ENCODE assay signal across 15 mouse cellular contexts in the genomic region with DNA sequence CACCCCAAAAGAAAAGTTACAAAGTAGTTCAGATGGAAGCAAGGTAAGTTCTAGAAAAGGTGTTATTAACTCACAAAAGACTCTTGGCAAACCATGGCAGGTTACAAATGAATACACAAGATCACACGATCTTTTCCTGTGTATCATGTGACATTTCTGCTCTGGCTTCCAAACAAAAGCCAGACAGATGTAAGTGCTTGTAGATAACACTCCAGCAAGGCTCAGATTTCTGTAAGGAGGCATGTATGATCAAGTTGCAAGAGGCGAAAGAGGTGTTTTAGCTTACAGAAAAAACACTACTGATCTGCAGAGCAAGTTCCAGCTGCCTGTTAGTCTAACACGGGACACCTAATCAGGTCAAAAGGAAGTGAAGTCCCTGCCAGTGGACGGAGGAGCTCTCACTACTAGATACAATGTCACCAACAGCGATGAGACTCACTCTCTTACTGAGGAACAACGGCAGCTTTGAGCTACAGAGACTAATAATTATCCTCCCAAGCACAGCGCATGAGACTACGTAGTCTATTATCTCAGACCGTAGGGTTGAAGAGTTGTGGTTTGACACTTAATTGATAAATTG. TPM values are rescaled to one million over a fixed set of nuclear protein-coding genes. Genes with fewer than 3 reads are reported as not detected.
DNase-seq lines count a peak whose midpoint lies in the region; ATAC-seq and TF ChIP-seq lines count a peak whose summit lies in the region.
"Had no signal": no experiment of that assay in that cellular context is flagged by ENCODE, and none has a peak within 500 bp of the region (broad histone marks: within the 10 kb centered on the region; RNA-seq: fewer than 3 reads in every experiment).

No protein-coding gene starts in this region.

- no peak overlapping the region for H3K27ac ChIP-seq in heart, adult 2 months
- peak overlapping the region; percentile 45 for H3K27ac ChIP-seq in kidney, embryonic 16.5 days (ENCODE audit: low read length)
- H3K27ac ChIP-seq in embryonic facial prominence, embryonic 14.5 days (replicated peaks; ENCODE audit: low read depth, low read length), result peak overlapping the region; percentile 58
- peak overlapping the region; percentile 74 for H3K27ac ChIP-seq in stomach, embryonic 15.5 days
- no peak overlapping the region for H3K27ac ChIP-seq in hindbrain, embryonic 16.5 days (ENCODE audit: low read depth, low read length)
- H3K27ac ChIP-seq: forebrain, embryonic 10.5 days; midbrain, embryonic 13.5 days had no signal

- no peaks in the 10 kb centered on the region for H3K9me3 ChIP-seq in kidney, embryonic 16.5 days (ENCODE audit: low read length)
- H3K9me3 ChIP-seq in embryonic facial prominence, embryonic 14.5 days (ENCODE audit: control insufficient read depth, low read length), result no peaks in the 10 kb centered on the region
- no peaks in the 10 kb centered on the region for H3K9me3 ChIP-seq in stomach, embryonic 15.5 days
- no peaks in the 10 kb centered on the region for H3K9me3 ChIP-seq in hindbrain, embryonic 16.5 days (ENCODE audit: control insufficient read depth, low read length)
- H3K9me3 ChIP-seq: forebrain, embryonic 10.5 days; midbrain, embryonic 13.5 days had no signal

- intact Hi-C loops in heart, adult 2 months (cut with DNase I), result no loop called here

- no peaks in the 10 kb centered on the region for H3K36me3 ChIP-seq in heart, adult 2 months (ENCODE audit: control insufficient read depth, insufficient read depth, low read length)
- H3K36me3 ChIP-seq in kidney, embryonic 16.5 days (ENCODE audit: insufficient read depth, low read length), result no peaks in the 10 kb centered on the region
- H3K36me3 ChIP-seq in embryonic facial prominence, embryonic 14.5 days (ENCODE audit: control insufficient read depth, insufficient read depth, low read length), result no peaks in the 10 kb centered on the region
- H3K36me3 ChIP-seq in stomach, embryonic 15.5 days, result no peaks in the 10 kb centered on the region
- H3K36me3 ChIP-seq in hindbrain, embryonic 16.5 days (ENCODE audit: control insufficient read depth, insufficient read depth, low read length), result no peaks in the 10 kb centered on the region
- H3K36me3 ChIP-seq: forebrain, embryonic 10.5 days; midbrain, embryonic 13.5 days had no signal

- WGBS in heart, adult 2 months, result 14% methylated on average over 9 of the region's 9 CpGs
- 18% methylated on average over 9 of the region's 9 CpGs for WGBS in kidney, embryonic 16.5 days
- 16% methylated on average over 9 of the region's 9 CpGs for WGBS in embryonic facial prominence, embryonic 14.5 days
- 22% methylated on average over 9 of the region's 9 CpGs for WGBS in stomach, embryonic 15.5 days
- WGBS in hindbrain, embryonic 16.5 days, result 47% methylated on average over 9 of the region's 9 CpGs

- peak overlapping the region; percentile 15; the same call in 1 of the 2 replicates for H3K4me2 ChIP-seq in kidney, embryonic 16.5 days (replicated peaks; ENCODE audit: low read depth, low read length)
- H3K4me2 ChIP-seq in embryonic facial prominence, embryonic 14.5 days (ENCODE audit: low read depth, low read length), result no peak overlapping the region
- peak overlapping the region; percentile 23; the same call in 1 of the 2 replicates for H3K4me2 ChIP-seq in stomach, embryonic 15.5 days
- H3K4me2 ChIP-seq in hindbrain, embryonic 16.5 days (ENCODE audit: low read length), result no peak overlapping the region
- H3K4me2 ChIP-seq: midbrain, embryonic 13.5 days had no signal

- H3K4me3 ChIP-seq in heart, adult 2 months, result no peak overlapping the region
- no peak overlapping the region for H3K4me3 ChIP-seq in kidney, embryonic 16.5 days (ENCODE audit: low read length)
- no peak overlapping the region for H3K4me3 ChIP-seq in embryonic facial prominence, embryonic 14.5 days (ENCODE audit: low read depth, low read length)
- H3K4me3 ChIP-seq in stomach, embryonic 15.5 days (replicated peaks), result no peak overlapping the region
- H3K4me3 ChIP-seq in hindbrain, embryonic 16.5 days (ENCODE audit: low read length), result no peak overlapping the region
- H3K4me3 ChIP-seq: forebrain, embryonic 10.5 days; midbrain, embryonic 13.5 days had no signal

- H3K79me2 ChIP-seq in heart, adult 2 months (replicated peaks; ENCODE audit: control insufficient read depth, insufficient read depth, low read length), result no peaks in the 10 kb centered on the region

- TF ChIP-seq CTCF in heart, adult 2 months (IDR thresholded peaks at IDR 0.05), result no peak

- TF ChIP-seq EP300 in heart, adult 2 months (IDR thresholded peaks at IDR 0.05; ENCODE audit: insufficient read depth, low read depth, low read length), result no peak

- ATAC-seq in kidney, embryonic 16.5 days (ENCODE audit: low FRiP score, low TSS enrichment), result peak; percentile 75
- peak; percentile 78 for ATAC-seq in embryonic facial prominence, embryonic 14.5 days (ENCODE audit: low read depth)
- ATAC-seq in stomach, embryonic 15.5 days (ENCODE audit: insufficient read depth, low FRiP score, low read depth), result no peak
- no peak for ATAC-seq in hindbrain, embryonic 16.5 days
- ATAC-seq: intestine, embryonic 16.5 days; midbrain, embryonic 13.5 days had no signal

- no peaks in the 10 kb centered on the region for H3K27me3 ChIP-seq in heart, adult 2 months (ENCODE audit: control insufficient read depth, insufficient read depth, low read length)
- no peaks in the 10 kb centered on the region for H3K27me3 ChIP-seq in kidney, embryonic 16.5 days (ENCODE audit: insufficient read depth, low read length)
- H3K27me3 ChIP-seq in embryonic facial prominence, embryonic 14.5 days (replicated peaks; ENCODE audit: control insufficient read depth, insufficient read depth, low read length), result no peaks in the 10 kb centered on the region
- H3K27me3 ChIP-seq in stomach, embryonic 15.5 days (replicated peaks), result no peaks in the 10 kb centered on the region
- H3K27me3 ChIP-seq in hindbrain, embryonic 16.5 days (replicated peaks; ENCODE audit: control insufficient read depth, insufficient read depth, low read length), result no peaks in the 10 kb centered on the region
- H3K27me3 ChIP-seq: midbrain, embryonic 13.5 days had no signal

- DNase-seq in heart, adult 2 months, result no peak
- DNase-seq in heart, adult 8-10 months (ENCODE audit: low spot score), result no peak
- no peak for DNase-seq in kidney, postnatal 14 days
- peak; percentile 86 for DNase-seq in embryonic facial prominence, embryonic 14.5 days (ENCODE audit: low spot score)
- DNase-seq in left cerebral cortex, adult 18-20 months (ENCODE audit: low spot score in 2 of 2), result no peak
- DNase-seq: adrenal gland, adult 8-10 months; cerebellum, postnatal 36 days; left cerebral cortex, postnatal 4 days; right cerebral cortex, adult 18-20 months had no signal

- peak overlapping the region; percentile 42 for H3K9ac ChIP-seq in heart, adult 2 months (ENCODE audit: low read depth, low read length)
- peak overlapping the region; percentile 11; the same call in 1 of the 2 replicates for H3K9ac ChIP-seq in kidney, embryonic 16.5 days (replicated peaks; ENCODE audit: low read length)
- H3K9ac ChIP-seq in embryonic facial prominence, embryonic 14.5 days (ENCODE audit: low read depth, low read length), result no peak overlapping the region
- H3K9ac ChIP-seq in stomach, embryonic 15.5 days, result no peak overlapping the region
- no peak overlapping the region for H3K9ac ChIP-seq in hindbrain, embryonic 16.5 days (ENCODE audit: low read depth, low read length)
- H3K9ac ChIP-seq: midbrain, embryonic 13.5 days had no signal

- TF ChIP-seq POLR2A in heart, adult 2 months (IDR thresholded peaks at IDR 0.05; ENCODE audit: insufficient read depth, low read depth, low read length), result no peak

- peaks cover 2% of the 10 kb centered on the region; the same call in 1 of the 2 replicates for H3K4me1 ChIP-seq in heart, adult 2 months (ENCODE audit: control insufficient read depth, insufficient read depth, low read length)
- peaks cover 16% of the 10 kb centered on the region for H3K4me1 ChIP-seq in kidney, embryonic 16.5 days (ENCODE audit: insufficient read depth, low read length)
- H3K4me1 ChIP-seq in embryonic facial prominence, embryonic 14.5 days (ENCODE audit: control insufficient read depth, insufficient read depth, low read length), result peaks cover 7% of the 10 kb centered on the region
- H3K4me1 ChIP-seq in stomach, embryonic 15.5 days, result no peaks in the 10 kb centered on the region
- no peaks in the 10 kb centered on the region for H3K4me1 ChIP-seq in hindbrain, embryonic 16.5 days (ENCODE audit: control insufficient read depth, insufficient read depth, low read depth, low read length)

RNA-seq across cellular contexts. Expression of a gene that starts 13.8 kb away (rescaled TPM):
- 1 to 10 TPM; 4.1 to 4.9 TPM for total RNA-seq in heart, adult 2 months (2021)
- polyA plus RNA-seq in heart, adult 2 months (2012; rRNA removed), result 1.1 TPM in 2 replicates
- 1 to 10 TPM; 4.0 to 6.2 (median 5.1) TPM for total RNA-seq in heart, adult 8-10 months (2022)
- 13.8 and 15.4 TPM in 2 replicates for polyA plus RNA-seq in kidney, embryonic 16.5 days (2015; fragmentation: Nextera tagmentation; extraction: Ambion mirVana)
- polyA plus RNA-seq in embryonic facial prominence, embryonic 14.5 days (2014; fragmentation: Nextera tagmentation; extraction: Ambion mirVana), result 11.0 and 11.2 TPM in 2 replicates
- polyA plus RNA-seq in stomach, embryonic 15.5 days (2015; fragmentation: Nextera tagmentation; extraction: Ambion mirVana), result 4.5 and 5.4 TPM in 2 replicates
- total RNA-seq in left cerebral cortex, adult 18-20 months (2021), result 10 to 100 TPM; 55.8 to 59.2 TPM
- 22.2 and 27.1 TPM in 2 replicates for polyA plus RNA-seq in hindbrain, embryonic 16.5 days (2015; fragmentation: Nextera tagmentation; extraction: Ambion mirVana)

RNA-seq across cellular contexts. Expression of a gene that starts 46.0 kb away (rescaled TPM):
- 100 to 1,000 TPM in 1 of 2 experiments, 10 to 100 TPM in 1; 81.2 to 101 TPM for total RNA-seq in heart, adult 2 months (2021)
- 30.5 and 57.6 TPM in 2 replicates for polyA plus RNA-seq in heart, adult 2 months (2012; rRNA removed)
- total RNA-seq in heart, adult 8-10 months (2022), result 100 to 1,000 TPM in 3 of 4 experiments, 10 to 100 TPM in 1; 92.6 to 118 (median 111) TPM
- polyA plus RNA-seq in kidney, embryonic 16.5 days (2015; fragmentation: Nextera tagmentation; extraction: Ambion mirVana), result 16.0 and 22.0 TPM in 2 replicates
- 18.3 and 21.8 TPM in 2 replicates for polyA plus RNA-seq in embryonic facial prominence, embryonic 14.5 days (2014; fragmentation: Nextera tagmentation; extraction: Ambion mirVana)
- polyA plus RNA-seq in stomach, embryonic 15.5 days (2015; fragmentation: Nextera tagmentation; extraction: Ambion mirVana), result 8.9 and 13.0 TPM in 2 replicates
- 10 to 100 TPM; 94.8 to 95.0 TPM for total RNA-seq in left cerebral cortex, adult 18-20 months (2021)
- 31.1 and 31.3 TPM in 2 replicates for polyA plus RNA-seq in hindbrain, embryonic 16.5 days (2015; fragmentation: Nextera tagmentation; extraction: Ambion mirVana)

Comparison
In these comparisons a context has a peak if more than half of its experiments do, and no peak if none do; other contexts are left out.
1. H3K27ac ChIP-seq: peak in kidney, embryonic 16.5 days (single experiment), embryonic facial prominence, embryonic 14.5 days (single experiment) and stomach, embryonic 15.5 days (single experiment); none in heart, adult 2 months (single experiment) and hindbrain, embryonic 16.5 days (single experiment).
2. H3K9ac ChIP-seq: peak in heart, adult 2 months (single experiment) and kidney, embryonic 16.5 days (single experiment); none in embryonic facial prominence, embryonic 14.5 days (single experiment), stomach, embryonic 15.5 days (single experiment) and hindbrain, embryonic 16.5 days (single experiment).
3. ATAC-seq: peak in kidney, embryonic 16.5 days (single experiment) and embryonic facial prominence, embryonic 14.5 days (single experiment); none in stomach, embryonic 15.5 days (single experiment) and hindbrain, embryonic 16.5 days (single experiment).
4. H3K4me2 ChIP-seq: peak in kidney, embryonic 16.5 days (single experiment) and stomach, embryonic 15.5 days (single experiment); none in embryonic facial prominence, embryonic 14.5 days (single experiment) and hindbrain, embryonic 16.5 days (single experiment).